Mouse (Mus musculus) bone marrow macrophage, adult 2 months (primary cell): ENCODE results near the gene Olfr638. TPM values are rescaled to one million over a fixed set of nuclear protein-coding genes. Genes with fewer than 3 reads are reported as not detected.

Experiments
- H3K27ac ChIP-seq: 2 replicates; pipeline ENCODE4 v1.5.1; 2012; ENCODE audit warnings: low read depth, low read length; ENCODE audit not compliant: insufficient read depth
- H3K4me1 ChIP-seq: 2 replicates; pipeline ENCODE4 v1.6.1; 2012; ENCODE audit warnings: low read length; ENCODE audit not compliant: control insufficient read depth, insufficient read depth
- H3K4me3 ChIP-seq: 2 replicates; pipeline ENCODE4 v1.5.1; 2012; ENCODE audit warnings: mild to moderate bottlenecking, low read length, moderate library complexity; ENCODE audit not compliant: insufficient read depth
- CTCF ChIP-seq: IDR thresholded peaks from 2 replicates; pipeline ENCODE4 v1.5.1; 2012; ENCODE audit warnings: low read depth, mild to moderate bottlenecking, low read length, moderate library complexity
- POLR2A ChIP-seq: IDR thresholded peaks from 2 replicates; pipeline ENCODE4 v1.6.1; 2012; ENCODE audit warnings: mild to moderate bottlenecking, low read depth, low read length, borderline replicate concordance
- polyA plus RNA-seq: library from polyadenylated mRNA; stranded (reverse); fragments of >200 nt; gene quantifications from 2 replicates; pipeline ENCODE4 v1.2.4, GENCODE M21; 2012; ENCODE audit not compliant: missing spikeins, insufficient read depth, insufficient read length

Olfr638 gene
- polyA plus RNA-seq, 1 experiment, result not detected

- Histone ChIP-seq H3K4me3 (no peak overlapping the region), H3K4me1 (no peaks in the 10 kb centered on the region), H3K27ac (no peak overlapping the region)
- no peak for TF ChIP-seq CTCF
- no peak for TF ChIP-seq POLR2A
These were observed 52.2 kb downstream of the Olfr638 start for GRCm38 (mm10) chr7:104050745-104051144.

GRCm38 (mm10) chr7:104052566-104052965 is 54.0 kb downstream of the Olfr638 start, which contains the start of gene Olfr642:
TSS of gene Olfr642 (minus strand) at chr7:104052666.
- TF ChIP-seq POLR2A (no peak), CTCF (no peak)
- Histone ChIP-seq H3K4me1 (no peaks in the 10 kb centered on the region), H3K4me3 (no peak within 1 kb of the TSS), H3K27ac (no peak within 1 kb of the TSS)

Other genes with a start within 250 kb of the Olfr638 start
- not detected in 2 replicates for gene Olfr630, start 241.4 kb upstream of the Olfr638 start, polyA plus RNA-seq
- gene Olfr69, start 227.2 kb upstream of the Olfr638 start, polyA plus RNA-seq, result not detected in 2 replicates
- gene Olfr68, start 219.0 kb upstream of the Olfr638 start, polyA plus RNA-seq, result not detected in 2 replicates
- not detected in 2 replicates for gene Olfr67, start 206.9 kb upstream of the Olfr638 start, polyA plus RNA-seq
- gene Hbb-bt, start 184.8 kb upstream of the Olfr638 start, polyA plus RNA-seq, result not detected in 2 replicates
- gene Hbb-bs, start 170.7 kb upstream of the Olfr638 start, polyA plus RNA-seq, result not detected in 2 replicates
- not detected in 2 replicates for gene Hbb-bh2, start 158.2 kb upstream of the Olfr638 start, polyA plus RNA-seq
- not detected in 2 replicates for gene Hbb-bh1, start 155.6 kb upstream of the Olfr638 start, polyA plus RNA-seq
- gene Hbb-y, start 145.5 kb upstream of the Olfr638 start, polyA plus RNA-seq, result not detected in 2 replicates
- gene Olfr66, start 112.5 kb upstream of the Olfr638 start, polyA plus RNA-seq, result not detected in 2 replicates
- gene Olfr64, start 104.3 kb upstream of the Olfr638 start, polyA plus RNA-seq, result not detected in 2 replicates
- not detected in 2 replicates for gene Olfr65, start 95.3 kb upstream of the Olfr638 start, polyA plus RNA-seq
- gene Olfr631, start 69.9 kb upstream of the Olfr638 start, polyA plus RNA-seq, result not detected in 2 replicates
- gene Olfr632, start 64.4 kb upstream of the Olfr638 start, polyA plus RNA-seq, result not detected in 2 replicates
- not detected in 2 replicates for gene Olfr633, start 54.3 kb upstream of the Olfr638 start, polyA plus RNA-seq
- 0.13 TPM in 1 of 2 replicates, not detected in the other for gene Olfr635, start 27.6 kb upstream of the Olfr638 start, polyA plus RNA-seq
- 0.12 TPM in 1 of 2 replicates, not detected in the other for gene Olfr639, start 18.6 kb downstream of the Olfr638 start, polyA plus RNA-seq
- not detected in 2 replicates for gene Olfr640, start 26.8 kb downstream of the Olfr638 start, polyA plus RNA-seq
- not detected in 2 replicates for gene Olfr641, start 36.7 kb downstream of the Olfr638 start, polyA plus RNA-seq
- 0.17 TPM in 1 of 2 replicates, not detected in the other for gene Olfr642, start 53.9 kb downstream of the Olfr638 start, polyA plus RNA-seq
- gene 4930516K23Rik, start 62.7 kb downstream of the Olfr638 start, polyA plus RNA-seq, result not detected in 2 replicates
- not detected in 2 replicates for gene Olfr644, start 73.1 kb downstream of the Olfr638 start, polyA plus RNA-seq
- not detected in 2 replicates for gene Olfr645, start 86.7 kb downstream of the Olfr638 start, polyA plus RNA-seq
- not detected in 2 replicates for gene Olfr646, start 106.1 kb downstream of the Olfr638 start, polyA plus RNA-seq
- gene Ubqln5, start 131.1 kb downstream of the Olfr638 start, polyA plus RNA-seq, result not detected in 2 replicates
- gene Olfr643, start 138.7 kb downstream of the Olfr638 start, polyA plus RNA-seq, result not detected in 2 replicates
- gene Ubqln3, start 144.5 kb downstream of the Olfr638 start, polyA plus RNA-seq, result not detected in 2 replicates
- gene Ubqlnl, start 151.8 kb downstream of the Olfr638 start, polyA plus RNA-seq, result not detected in 2 replicates
- gene Olfm5, start 166.1 kb downstream of the Olfr638 start, polyA plus RNA-seq, result not detected in 2 replicates
- not detected in 2 replicates for gene Olfr648, start 184.6 kb downstream of the Olfr638 start, polyA plus RNA-seq
- not detected in 2 replicates for gene Olfr649, start 197.2 kb downstream of the Olfr638 start, polyA plus RNA-seq
- 1.7 and 3.0 TPM in 2 replicates for gene Trim6, start 220.0 kb downstream of the Olfr638 start, polyA plus RNA-seq
- gene Trim34a, start 245.7 kb downstream of the Olfr638 start, polyA plus RNA-seq, result 50.1 and 53.9 TPM in 2 replicates